ENCODE assay signal across 8 mouse cellular contexts in the genomic region with DNA sequence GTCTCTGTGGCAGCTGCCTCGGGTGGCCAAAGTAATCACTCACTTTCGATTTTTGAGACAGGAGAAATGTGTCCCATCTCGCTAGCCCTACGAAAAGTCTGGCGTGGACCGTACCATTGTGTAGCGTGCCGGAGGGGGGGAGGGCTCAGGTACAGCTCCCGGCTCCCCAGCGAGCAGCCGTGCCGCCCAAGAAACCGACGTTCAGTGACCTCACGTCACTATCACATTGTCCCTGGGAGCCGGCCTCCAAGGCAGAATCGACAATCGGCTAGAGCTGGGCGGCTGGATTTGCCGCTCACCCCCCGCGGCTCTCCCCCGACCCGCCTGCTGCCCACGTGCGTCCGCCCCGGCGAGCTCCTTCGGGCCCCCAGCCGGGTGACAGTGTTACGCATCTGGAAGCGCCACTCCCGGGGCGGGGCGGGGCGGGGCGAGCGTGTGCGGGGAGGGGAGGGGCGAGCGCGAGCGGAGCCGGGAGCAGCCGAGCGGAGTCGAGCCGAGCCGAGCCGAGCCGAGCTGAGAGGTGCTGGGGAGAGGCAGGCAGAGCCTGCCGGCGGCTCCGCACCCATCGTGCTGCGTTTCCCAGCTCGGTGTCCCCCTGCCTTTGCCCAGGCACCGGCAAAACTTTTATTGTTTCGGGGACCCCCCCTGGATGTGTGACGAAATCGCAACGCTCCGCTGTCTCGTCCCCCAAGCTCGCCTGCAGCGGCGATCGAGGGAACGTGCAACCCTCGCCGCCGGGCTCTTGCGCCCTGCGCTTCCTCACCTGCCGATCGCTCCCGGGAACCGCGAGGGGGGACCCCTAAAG. TPM values are rescaled to one million over a fixed set of nuclear protein-coding genes. Genes with fewer than 3 reads are reported as not detected.
DNase-seq lines count a peak whose midpoint lies in the region; ATAC-seq and TF ChIP-seq lines count a peak whose summit lies in the region.

A gene (plus strand): TSS at position 471 of the 805 bp plus-strand sequence.

- peak within 1 kb of the TSS; percentile 96 for H3K4me2 ChIP-seq in kidney, embryonic 14.5 days (replicated peaks; ENCODE audit: low read depth, low read length)
- peak within 1 kb of the TSS; percentile 82 for H3K4me2 ChIP-seq in limb, embryonic 14.5 days (replicated peaks; ENCODE audit: low read depth, low read length, severe bottlenecking)
- H3K4me2 ChIP-seq in midbrain, embryonic 16.5 days (ENCODE audit: low read length), result peak within 1 kb of the TSS; percentile 99

- under 1% methylated on average over 76 of the region's 80 CpGs for WGBS in heart, embryonic 10.5 days
- under 1% methylated on average over 60 of the region's 80 CpGs for WGBS in kidney, embryonic 14.5 days
- 2% methylated on average over 55 of the region's 80 CpGs for WGBS in limb, embryonic 14.5 days
- WGBS in midbrain, embryonic 16.5 days, result 0% methylated on average over 55 of the region's 80 CpGs
- WGBS in spleen, adult 2 months, result under 1% methylated on average over 79 of the region's 80 CpGs

- no peak for TF ChIP-seq CTCF in embryonic fibroblast, embryonic 13.5 days (IDR thresholded peaks at IDR 0.05; ENCODE audit: borderline replicate concordance, insufficient read depth, low read length)
- peak; percentile 6; the same call in 1 of the 2 replicates for TF ChIP-seq CTCF in spleen, adult 2 months (IDR thresholded peaks at IDR 0.05; ENCODE audit: extremely low read depth, insufficient read depth, insufficient read length, insufficient replicate concordance)

- H3K27ac ChIP-seq in embryonic fibroblast, embryonic 13.5 days (ENCODE audit: insufficient read depth, low read length), result peak within 1 kb of the TSS; percentile 78
- H3K27ac ChIP-seq in heart, embryonic 10.5 days, result peak within 1 kb of the TSS; percentile 97
- H3K27ac ChIP-seq in kidney, embryonic 14.5 days (ENCODE audit: low read depth, low read length), result peak within 1 kb of the TSS; percentile 71
- peak within 1 kb of the TSS; percentile 84 for H3K27ac ChIP-seq in limb, embryonic 14.5 days (replicated peaks; ENCODE audit: low read depth, low read length)
- H3K27ac ChIP-seq in midbrain, embryonic 16.5 days (ENCODE audit: low read length), result peak within 1 kb of the TSS; percentile 94
- H3K27ac ChIP-seq in spleen, adult 2 months (ENCODE audit: insufficient read depth, low read length), result peak within 1 kb of the TSS; percentile 99

- H3K36me3 ChIP-seq in heart, embryonic 10.5 days, result no peaks in the 10 kb centered on the region
- H3K36me3 ChIP-seq in kidney, embryonic 14.5 days (ENCODE audit: control insufficient read depth, insufficient read depth, low read length), result no peaks in the 10 kb centered on the region
- H3K36me3 ChIP-seq in limb, embryonic 14.5 days (ENCODE audit: control insufficient read depth, insufficient read depth, low read length), result no peaks in the 10 kb centered on the region
- H3K36me3 ChIP-seq in midbrain, embryonic 16.5 days (ENCODE audit: control insufficient read depth, insufficient read depth, low read length), result no peaks in the 10 kb centered on the region
- H3K36me3 ChIP-seq in spleen, adult 2 months (ENCODE audit: control insufficient read depth, insufficient read depth, low read length), result no peaks in the 10 kb centered on the region

- DNase-seq in A20 (ENCODE audit: low read depth, low spot score), result peak; percentile 98
- DNase-seq in brain, adult 2 months (ENCODE audit: low read depth, low spot score), result peak; percentile 98
- DNase-seq in heart, embryonic 10.5 days (ENCODE audit: low spot score), result peak; percentile 97
- DNase-seq in limb, embryonic 14.5 days (ENCODE audit: low spot score), result peak; percentile 89
- DNase-seq in spleen, adult 2 months (ENCODE audit: low read depth in 1 of 2, low spot score in 2 of 2), result peak; percentile 83 to 93

- TF ChIP-seq POLR2A in embryonic fibroblast, embryonic 13.5 days (IDR thresholded peaks at IDR 0.05; ENCODE audit: low read depth, low read length), result peak; percentile 56
- TF ChIP-seq POLR2A in limb, embryonic 14.5 days (IDR thresholded peaks at IDR 0.05; ENCODE audit: borderline replicate concordance, extremely low read depth, insufficient read depth, insufficient read length), result peak; percentile 93; the same call in 1 of the 2 replicates
- TF ChIP-seq POLR2A in spleen, adult 2 months (IDR thresholded peaks at IDR 0.05; ENCODE audit: low read depth, low read length), result peak; percentile 13; the same call in 1 of the 2 replicates

- no peaks in the 10 kb centered on the region for H3K4me1 ChIP-seq in embryonic fibroblast, embryonic 13.5 days (ENCODE audit: control insufficient read depth, insufficient read depth, low read length)
- H3K4me1 ChIP-seq in heart, embryonic 10.5 days, result peaks cover 16% of the 10 kb centered on the region
- peaks cover 15% of the 10 kb centered on the region for H3K4me1 ChIP-seq in kidney, embryonic 14.5 days (ENCODE audit: control insufficient read depth, insufficient read depth, low read length)
- H3K4me1 ChIP-seq in limb, embryonic 14.5 days (ENCODE audit: control insufficient read depth, insufficient read depth, low read length), result peaks cover 15% of the 10 kb centered on the region
- H3K4me1 ChIP-seq in midbrain, embryonic 16.5 days (ENCODE audit: control insufficient read depth, insufficient read depth, low read length), result peaks cover 28% of the 10 kb centered on the region
- peaks cover 4% of the 10 kb centered on the region; the same call in 1 of the 2 replicates for H3K4me1 ChIP-seq in spleen, adult 2 months (ENCODE audit: control insufficient read depth, insufficient read depth, insufficient read length)

- H3K9me3 ChIP-seq in heart, embryonic 10.5 days, result no peaks in the 10 kb centered on the region
- no peaks in the 10 kb centered on the region for H3K9me3 ChIP-seq in kidney, embryonic 14.5 days (ENCODE audit: control insufficient read depth, low read length)
- no peaks in the 10 kb centered on the region for H3K9me3 ChIP-seq in limb, embryonic 14.5 days (ENCODE audit: control insufficient read depth, low read length)
- H3K9me3 ChIP-seq in midbrain, embryonic 16.5 days (replicated peaks; ENCODE audit: control insufficient read depth, low read length, poor library complexity, severe bottlenecking), result no peaks in the 10 kb centered on the region

- H3K4me3 ChIP-seq in embryonic fibroblast, embryonic 13.5 days (ENCODE audit: insufficient read depth, low read length), result peak within 1 kb of the TSS; percentile 95
- peak within 1 kb of the TSS; percentile 72 for H3K4me3 ChIP-seq in heart, embryonic 10.5 days
- H3K4me3 ChIP-seq in kidney, embryonic 14.5 days (ENCODE audit: low read length), result peak within 1 kb of the TSS; percentile 60
- peak within 1 kb of the TSS; percentile 63 for H3K4me3 ChIP-seq in limb, embryonic 14.5 days (replicated peaks; ENCODE audit: low read length)
- H3K4me3 ChIP-seq in midbrain, embryonic 16.5 days (ENCODE audit: low read depth, low read length), result peak within 1 kb of the TSS; percentile 86
- peak within 1 kb of the TSS; percentile 96 for H3K4me3 ChIP-seq in spleen, adult 2 months (ENCODE audit: extremely low read depth, insufficient read depth, insufficient read length)

- H3K9ac ChIP-seq in kidney, embryonic 14.5 days (ENCODE audit: low read depth, low read length), result peak within 1 kb of the TSS; percentile 84
- H3K9ac ChIP-seq in limb, embryonic 14.5 days (ENCODE audit: low read depth, low read length, severe bottlenecking), result peak within 1 kb of the TSS; percentile 82
- peak within 1 kb of the TSS; percentile 87 for H3K9ac ChIP-seq in midbrain, embryonic 16.5 days (ENCODE audit: low read depth, low read length)

- ATAC-seq in kidney, embryonic 14.5 days (ENCODE audit: low FRiP score, low TSS enrichment), result peak; percentile 97
- peak; percentile 96 for ATAC-seq in limb, embryonic 14.5 days (ENCODE audit: low FRiP score, low read depth)
- ATAC-seq in midbrain, embryonic 16.5 days, result peak; percentile 99

- H3K27me3 ChIP-seq in heart, embryonic 10.5 days (ENCODE audit: insufficient read depth, poor library complexity, severe bottlenecking), result no peaks in the 10 kb centered on the region
- H3K27me3 ChIP-seq in kidney, embryonic 14.5 days (ENCODE audit: control insufficient read depth, insufficient read depth, low read length), result no peaks in the 10 kb centered on the region
- H3K27me3 ChIP-seq in limb, embryonic 14.5 days (ENCODE audit: control insufficient read depth, insufficient read depth, low read length), result no peaks in the 10 kb centered on the region
- H3K27me3 ChIP-seq in midbrain, embryonic 16.5 days (ENCODE audit: control insufficient read depth, insufficient read depth, low read depth, low read length), result no peaks in the 10 kb centered on the region
- H3K27me3 ChIP-seq in spleen, adult 2 months (ENCODE audit: control insufficient read depth, insufficient read depth, low read length), result peaks cover 5% of the 10 kb centered on the region; the same call in 1 of the 2 replicates

RNA-seq across cellular contexts. Expression of the gene that starts here (rescaled TPM):
- 9.4 and 11.4 TPM in 2 replicates for polyA plus RNA-seq in embryonic fibroblast, embryonic 13.5 days (2011; ENCODE audit: insufficient read length, low read depth, missing spikeins)
- 5.8 and 7.1 TPM in 2 replicates for polyA plus RNA-seq in heart, embryonic 10.5 days (2016; fragmentation: Nextera tagmentation; extraction: Ambion mirVana)
- polyA plus RNA-seq in kidney, embryonic 14.5 days (2014; fragmentation: Nextera tagmentation; extraction: Ambion mirVana), result 4.8 and 6.7 TPM in 2 replicates
- polyA plus RNA-seq in limb, embryonic 14.5 days (2012; rRNA removed), result 7.1 and 7.7 TPM in 2 replicates
- 12.2 and 14.2 TPM in 2 replicates for polyA plus RNA-seq in limb, embryonic 14.5 days (2014; fragmentation: Nextera tagmentation; extraction: Ambion mirVana)
- 19.3 and 25.7 TPM in 2 replicates for polyA plus RNA-seq in midbrain, embryonic 16.5 days (2015; fragmentation: Nextera tagmentation; extraction: Ambion mirVana)
- 1.4 and 1.6 TPM in 2 replicates for polyA plus RNA-seq in spleen, adult 2 months (2012; rRNA removed)

Comparison
In these comparisons a context has a peak if more than half of its experiments do, and no peak if none do; other contexts are left out.
1. Peak in every context shown above with its lines: DNase-seq, ATAC-seq, H3K4me3 ChIP-seq and H3K27ac ChIP-seq.
2. POLR2A ChIP-seq: peak in every context shown above with its lines; median percentile 93 in limb, embryonic 14.5 days; 56 in embryonic fibroblast, embryonic 13.5 days; 13 in spleen, adult 2 months.